ENCODE assay signal across 14 mouse cellular contexts in genomic region chr11:98469761-98470714, GRCm38 (mm10). TPM values are rescaled to one million over a fixed set of nuclear protein-coding genes. Genes with fewer than 3 reads are reported as not detected.
DNase-seq lines count a peak whose midpoint lies in the region; ATAC-seq lines count a peak whose summit lies in the region.
"Had no signal": no experiment of that assay in that cellular context is flagged by ENCODE, and none has a peak within 500 bp of the region (broad histone marks: within the 10 kb centered on the region; RNA-seq: fewer than 3 reads in every experiment).

No protein-coding gene starts in this region.

- H3K9ac ChIP-seq in midbrain, embryonic 11.5 days (ENCODE audit: low read length), result no peak overlapping the region
- no peak overlapping the region for H3K9ac ChIP-seq in midbrain, embryonic 15.5 days
- H3K9ac ChIP-seq in embryonic facial prominence, embryonic 14.5 days (ENCODE audit: low read depth, low read length), result no peak overlapping the region
- H3K9ac ChIP-seq: limb, embryonic 15.5 days had no signal

- H3K27me3 ChIP-seq in midbrain, embryonic 11.5 days (ENCODE audit: control insufficient read depth, insufficient read depth, low read length), result no peaks in the 10 kb centered on the region
- H3K27me3 ChIP-seq in midbrain, embryonic 15.5 days (replicated peaks), result no peaks in the 10 kb centered on the region; the same call in 1 of the 2 replicates
- H3K27me3 ChIP-seq in embryonic facial prominence, embryonic 14.5 days (replicated peaks; ENCODE audit: control insufficient read depth, insufficient read depth, low read length), result no peaks in the 10 kb centered on the region
- H3K27me3 ChIP-seq: limb, embryonic 15.5 days had no signal

- H3K4me3 ChIP-seq in midbrain, embryonic 11.5 days (ENCODE audit: low read depth, low read length), result no peak overlapping the region
- no peak overlapping the region for H3K4me3 ChIP-seq in midbrain, embryonic 15.5 days
- H3K4me3 ChIP-seq in embryonic facial prominence, embryonic 14.5 days (ENCODE audit: low read depth, low read length), result no peak overlapping the region
- H3K4me3 ChIP-seq: erythroblast, embryonic 14.5 days; limb, embryonic 15.5 days had no signal

- DNase-seq in midbrain, embryonic 11.5 days (ENCODE audit: low spot score, missing footprints), result peak; percentile 83
- peak; percentile 59 for DNase-seq in ZHBTc4 (ENCODE audit: low read depth, low spot score)
- DNase-seq in embryonic facial prominence, embryonic 14.5 days (ENCODE audit: low spot score), result peak; percentile 77
- DNase-seq in thymus, postnatal 25 days, result peak; percentile 62
- DNase-seq in layer of hippocampus, adult 8-10 months (ENCODE audit: low spot score in 2 of 2), result no peak
- no peak for DNase-seq in spleen, postnatal 10 days (ENCODE audit: low spot score in 2 of 2)
- DNase-seq: cerebellum, adult 9-10 months; lung, postnatal 10 days; right cerebral cortex, postnatal 25 days had no signal

- H3K9me3 ChIP-seq in midbrain, embryonic 11.5 days (ENCODE audit: control insufficient read depth, low read length), result no peaks in the 10 kb centered on the region
- H3K9me3 ChIP-seq in midbrain, embryonic 15.5 days, result no peaks in the 10 kb centered on the region
- H3K9me3 ChIP-seq in embryonic facial prominence, embryonic 14.5 days (ENCODE audit: control insufficient read depth, low read length), result no peaks in the 10 kb centered on the region
- H3K9me3 ChIP-seq: limb, embryonic 15.5 days had no signal

- no peak for ATAC-seq in midbrain, embryonic 11.5 days (ENCODE audit: low FRiP score)
- no peak for ATAC-seq in midbrain, embryonic 15.5 days (replicated peaks)
- peak; percentile 79 for ATAC-seq in embryonic facial prominence, embryonic 14.5 days (ENCODE audit: low read depth)
- ATAC-seq: midbrain, embryonic 16.5 days had no signal

- H3K36me3 ChIP-seq in midbrain, embryonic 11.5 days (ENCODE audit: control insufficient read depth, insufficient read depth, low read length), result no peaks in the 10 kb centered on the region
- no peaks in the 10 kb centered on the region for H3K36me3 ChIP-seq in midbrain, embryonic 15.5 days (replicated peaks)
- H3K36me3 ChIP-seq in embryonic facial prominence, embryonic 14.5 days (ENCODE audit: control insufficient read depth, insufficient read depth, low read length), result no peaks in the 10 kb centered on the region
- H3K36me3 ChIP-seq: limb, embryonic 15.5 days had no signal

- H3K4me2 ChIP-seq in midbrain, embryonic 11.5 days, result no peak overlapping the region
- no peak overlapping the region for H3K4me2 ChIP-seq in midbrain, embryonic 15.5 days
- peak overlapping the region; percentile 0; the same call in 1 of the 2 replicates for H3K4me2 ChIP-seq in embryonic facial prominence, embryonic 14.5 days (ENCODE audit: low read depth, low read length)
- H3K4me2 ChIP-seq: limb, embryonic 15.5 days had no signal

- WGBS in midbrain, embryonic 11.5 days, result 87% methylated on average over 22 of the region's 22 CpGs
- WGBS in midbrain, embryonic 15.5 days, result 79% methylated on average over 22 of the region's 22 CpGs
- 52% methylated on average over 22 of the region's 22 CpGs for whole genome bisulfite sequencing in embryonic facial prominence, embryonic 14.5 days

- 0 out of 2 replicates have a peak, but pooled peaks cover 3% of the 10 kb centered on the region for H3K4me1 ChIP-seq in midbrain, embryonic 11.5 days (ENCODE audit: control insufficient read depth, insufficient read depth, low read length)
- H3K4me1 ChIP-seq in midbrain, embryonic 15.5 days, result peaks cover 4% of the 10 kb centered on the region
- 0 out of 2 replicates have a peak, but pooled peaks cover 2% of the 10 kb centered on the region for H3K4me1 ChIP-seq in embryonic facial prominence, embryonic 14.5 days (ENCODE audit: control insufficient read depth, insufficient read depth, low read length)
- H3K4me1 ChIP-seq: limb, embryonic 15.5 days had no signal

- no peak overlapping the region for H3K27ac ChIP-seq in midbrain, embryonic 11.5 days (ENCODE audit: low read depth, low read length)
- no peak overlapping the region for H3K27ac ChIP-seq in midbrain, embryonic 15.5 days
- peak overlapping the region; percentile 1; the same call in 1 of the 2 replicates for H3K27ac ChIP-seq in embryonic facial prominence, embryonic 14.5 days (replicated peaks; ENCODE audit: low read depth, low read length)
- H3K27ac ChIP-seq: limb, embryonic 15.5 days had no signal

RNA-seq across cellular contexts. Expression of gene Grb7, which starts 23.8 kb away (rescaled TPM):
- 0.60 and 1.0 TPM in 2 replicates for polyA plus RNA-seq in midbrain, embryonic 11.5 days (2014; fragmentation: Nextera tagmentation; extraction: Ambion mirVana)
- 0.80 and 1.1 TPM in 2 replicates for polyA plus RNA-seq in midbrain, embryonic 15.5 days (2015; fragmentation: Nextera tagmentation; extraction: Ambion mirVana)
- 8.3 and 8.8 TPM in 2 replicates for polyA plus RNA-seq in embryonic facial prominence, embryonic 14.5 days (2014; fragmentation: Nextera tagmentation; extraction: Ambion mirVana)
- total RNA-seq in layer of hippocampus, adult 8-10 months (2022), result 1 to 10 TPM; 2.6 to 3.5 (median 2.9) TPM
- total RNA-seq: MEL had no signal

RNA-seq across cellular contexts. Expression of gene Mien1, which starts 31.2 kb away (rescaled TPM):
- 145 and 158 TPM in 2 replicates for polyA plus RNA-seq in midbrain, embryonic 11.5 days (2014; fragmentation: Nextera tagmentation; extraction: Ambion mirVana)
- polyA plus RNA-seq in midbrain, embryonic 15.5 days (2015; fragmentation: Nextera tagmentation; extraction: Ambion mirVana), result 233 and 238 TPM in 2 replicates
- polyA plus RNA-seq in embryonic facial prominence, embryonic 14.5 days (2014; fragmentation: Nextera tagmentation; extraction: Ambion mirVana), result 92.4 and 102 TPM in 2 replicates
- 10 to 100 TPM; 83.9 to 93.8 (median 89.8) TPM for total RNA-seq in layer of hippocampus, adult 8-10 months (2022)

RNA-seq across cellular contexts. Expression of gene Erbb2, which starts 57.8 kb away (rescaled TPM):
- 14.8 TPM in 2 replicates for polyA plus RNA-seq in midbrain, embryonic 11.5 days (2014; fragmentation: Nextera tagmentation; extraction: Ambion mirVana)
- polyA plus RNA-seq in midbrain, embryonic 15.5 days (2015; fragmentation: Nextera tagmentation; extraction: Ambion mirVana), result 6.8 and 7.7 TPM in 2 replicates
- 48.3 and 54.8 TPM in 2 replicates for polyA plus RNA-seq in embryonic facial prominence, embryonic 14.5 days (2014; fragmentation: Nextera tagmentation; extraction: Ambion mirVana)
- 1 to 10 TPM; 2.1 to 3.5 (median 2.9) TPM for total RNA-seq in layer of hippocampus, adult 8-10 months (2022)
- total RNA-seq: MEL had no signal

Comparison
In these comparisons a context has a peak if more than half of its experiments do, and no peak if none do; other contexts are left out.
1. DNase-seq: peak in midbrain, embryonic 11.5 days (single experiment), ZHBTc4 (single experiment), embryonic facial prominence, embryonic 14.5 days (single experiment) and thymus, postnatal 25 days (single experiment); none in layer of hippocampus, adult 8-10 months (0 of 2) and spleen, postnatal 10 days (0 of 2).